Mouse (Mus musculus): ENCODE measurements around the gene Amn. TPM values are rescaled to one million over a fixed set of nuclear protein-coding genes. Genes with fewer than 3 reads are reported as not detected.

Gene Amn
- polyA plus RNA-seq, 1 experiment from 2014 or later = 43.9 TPM

DNA sequence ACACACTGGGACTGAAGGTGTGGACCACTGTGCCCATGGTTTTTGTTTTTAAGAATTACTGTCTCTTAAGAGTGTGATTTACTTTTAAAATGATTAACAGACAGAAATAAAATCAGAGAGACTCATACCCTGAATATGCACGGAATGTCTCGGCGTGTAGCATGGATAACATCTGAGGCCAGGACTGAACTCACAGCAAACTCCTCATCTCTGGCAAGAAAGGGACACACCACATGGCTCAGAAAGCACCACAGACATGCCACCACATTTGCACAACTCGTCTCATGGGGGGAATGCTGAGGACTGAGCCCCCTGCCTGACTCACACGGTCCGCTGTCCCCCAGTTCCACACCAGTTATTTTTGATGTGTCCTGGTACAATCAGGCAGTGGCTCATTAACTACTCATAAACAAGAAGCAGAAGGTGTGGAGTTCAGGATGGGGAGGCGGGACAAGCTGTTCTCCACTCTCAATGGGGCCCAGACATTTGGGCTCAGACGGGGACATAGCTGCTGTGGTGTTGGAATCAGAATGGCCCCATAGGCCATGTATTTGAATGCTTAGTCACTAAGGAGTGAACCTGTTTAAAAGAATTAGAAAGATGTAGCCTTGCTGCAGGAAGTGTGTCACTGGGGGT lies 32.9 kb downstream of the Amn start:
- H3K36me3 ChIP-seq = peaks cover 95% of the 10 kb centered on the region
- no peak overlapping the region for H3K27ac ChIP-seq
- H3K9me3 ChIP-seq (replicated peaks) = no peaks in the 10 kb centered on the region
- H3K4me2 ChIP-seq = no peak overlapping the region
- H3K4me1 ChIP-seq = no peaks in the 10 kb centered on the region
- no peak overlapping the region for H3K4me3 ChIP-seq (replicated peaks)
- no peak for ATAC-seq (replicated peaks; ENCODE audit: low FRiP score)
- no peak overlapping the region for H3K9ac ChIP-seq
- no peaks in the 10 kb centered on the region for H3K27me3 ChIP-seq
- WGBS = 74% methylated on average over 8 of the region's 8 CpGs

DNA sequence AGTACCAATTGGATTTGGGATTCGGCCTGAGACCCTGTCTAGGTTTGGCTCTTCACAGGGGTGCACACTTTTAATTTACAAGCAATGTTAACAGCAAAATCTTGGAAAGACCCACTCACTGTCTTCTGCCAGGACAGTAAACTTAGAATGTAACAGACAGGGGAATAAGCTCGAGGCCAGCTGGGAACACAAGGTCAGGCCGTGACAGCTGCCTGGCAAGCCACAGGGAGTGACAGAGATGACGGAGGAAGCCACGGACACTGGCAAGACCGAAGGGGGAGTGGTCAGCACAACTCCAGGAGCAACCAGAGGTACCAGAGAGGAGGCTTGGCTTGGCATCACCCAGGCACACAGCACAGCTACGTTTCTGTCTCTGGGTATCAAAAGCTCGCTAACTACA lies 35.9 kb downstream of the Amn start:
- H3K27ac ChIP-seq = no peak overlapping the region
- H3K36me3 ChIP-seq = peaks cover 98% of the 10 kb centered on the region
- H3K4me3 ChIP-seq (replicated peaks) = no peak overlapping the region
- H3K4me2 ChIP-seq = no peak overlapping the region
- H3K9me3 ChIP-seq (replicated peaks) = no peaks in the 10 kb centered on the region
- ATAC-seq (replicated peaks; ENCODE audit: low FRiP score) = no peak
- no peak overlapping the region for H3K9ac ChIP-seq
- H3K4me1 ChIP-seq = no peaks in the 10 kb centered on the region
- no peaks in the 10 kb centered on the region for H3K27me3 ChIP-seq
- 82% methylated on average over 8 of the region's 8 CpGs for WGBS

DNA sequence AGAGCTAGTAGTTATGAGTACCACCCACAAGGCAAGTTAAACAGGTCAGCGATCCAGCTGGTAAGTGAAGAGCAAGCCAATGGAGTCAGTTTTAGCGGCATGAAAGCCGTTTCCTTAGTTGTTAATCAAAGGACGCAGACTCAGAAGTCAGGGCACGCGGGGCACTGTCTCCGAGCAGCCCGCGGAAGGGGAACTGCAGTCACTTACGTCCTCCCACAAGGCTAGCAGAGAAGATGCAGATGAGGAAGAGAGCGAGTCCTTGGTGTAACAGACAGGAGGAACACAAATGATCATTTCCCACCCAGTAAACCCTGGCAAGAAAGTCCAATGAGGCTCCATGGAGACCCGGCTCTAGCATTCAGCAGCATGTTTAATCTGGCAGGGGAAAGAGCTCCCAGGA lies 38.4 kb downstream of the Amn start:
- Histone ChIP-seq H3K4me2 (no peak overlapping the region), H3K9me3 (replicated peaks) (no peaks in the 10 kb centered on the region), H3K9ac (no peak overlapping the region), H3K36me3 (peaks cover 98% of the 10 kb centered on the region), H3K27ac (0 out of 2 replicates have a peak overlapping the region, but pooled peaks have one; percentile 6), H3K4me1 (no peaks in the 10 kb centered on the region), H3K4me3 (replicated peaks) (no peak overlapping the region), H3K27me3 (no peaks in the 10 kb centered on the region)
- ATAC-seq (replicated peaks; ENCODE audit: low FRiP score) = no peak
- WGBS = 59% methylated on average over 12 of the region's 12 CpGs

DNA sequence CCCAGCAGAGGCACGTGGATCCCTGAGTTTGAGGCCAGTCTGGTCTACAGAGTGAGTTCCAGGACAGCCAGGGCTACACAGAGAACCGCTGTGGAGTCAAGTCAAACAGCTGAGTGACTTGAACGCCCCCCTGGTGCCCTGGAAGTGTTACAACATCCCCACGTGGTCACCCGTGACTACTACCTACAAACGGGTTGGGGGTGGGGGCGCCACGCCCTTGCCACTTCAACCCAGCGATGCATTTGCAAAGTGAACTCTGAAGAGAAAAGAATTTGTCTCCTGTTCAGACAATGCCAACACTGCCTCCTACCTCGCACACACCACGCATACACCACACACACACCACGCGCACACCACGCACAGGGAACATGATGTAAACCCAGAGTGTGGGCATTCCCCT lies 39.0 kb downstream of the Amn start:
- Histone ChIP-seq H3K4me2 (no peak overlapping the region), H3K4me3 (replicated peaks) (no peak overlapping the region), H3K4me1 (no peaks in the 10 kb centered on the region), H3K9me3 (replicated peaks) (no peaks in the 10 kb centered on the region), H3K27ac (no peak overlapping the region), H3K9ac (no peak overlapping the region), H3K27me3 (no peaks in the 10 kb centered on the region), H3K36me3 (peaks cover 98% of the 10 kb centered on the region)
- ATAC-seq (replicated peaks; ENCODE audit: low FRiP score) = no peak
- WGBS = 85% methylated on average over 14 of the region's 14 CpGs

DNA sequence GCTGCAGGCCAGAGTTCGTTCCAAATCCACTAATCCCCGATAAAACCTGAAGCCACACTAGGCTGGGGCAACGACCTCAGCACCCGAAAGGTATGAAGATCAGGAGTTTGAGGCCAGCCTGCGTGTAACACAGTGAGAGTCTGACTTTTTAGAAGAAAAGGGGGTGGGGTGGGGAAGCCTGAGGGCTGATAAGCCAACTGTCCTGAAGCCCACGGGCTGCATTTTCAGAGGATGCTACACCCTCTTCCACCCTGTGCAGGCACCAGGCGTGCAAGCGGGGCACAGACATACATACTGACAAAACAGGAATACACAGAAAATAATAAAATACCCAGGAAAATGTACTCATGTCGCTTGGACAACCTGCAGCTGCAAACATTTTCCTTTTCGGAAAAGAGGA lies 40.9 kb downstream of the Amn start:
- Histone ChIP-seq H3K4me3 (replicated peaks) (no peak overlapping the region), H3K9me3 (replicated peaks) (no peaks in the 10 kb centered on the region), H3K27ac (no peak overlapping the region), H3K9ac (no peak overlapping the region), H3K4me1 (no peaks in the 10 kb centered on the region), H3K36me3 (peaks cover 98% of the 10 kb centered on the region), H3K4me2 (no peak overlapping the region), H3K27me3 (no peaks in the 10 kb centered on the region)
- 92% methylated on average over 10 of the region's 10 CpGs for WGBS
- no peak for ATAC-seq (replicated peaks; ENCODE audit: low FRiP score)

DNA sequence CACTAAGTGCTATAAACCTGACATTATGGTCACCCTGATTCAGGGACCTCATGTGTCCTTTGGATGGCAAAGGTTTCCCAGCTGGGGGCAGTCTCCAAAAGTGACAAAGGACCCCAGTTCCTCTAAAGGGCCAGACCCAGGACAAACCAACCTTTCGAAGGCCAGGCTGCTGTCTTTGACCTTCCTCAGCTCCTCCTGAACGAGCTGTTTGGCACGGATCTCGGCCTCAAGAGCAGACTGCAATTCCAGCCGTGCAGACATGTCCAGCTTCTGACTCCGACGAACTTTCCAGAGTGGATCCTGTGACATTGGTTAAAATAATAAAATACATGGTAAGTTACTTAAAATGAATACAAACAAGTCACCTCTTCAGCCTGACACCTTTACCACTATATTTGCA lies 43.4 kb downstream of the Amn start:
- Histone ChIP-seq H3K4me2 (no peak overlapping the region), H3K9ac (no peak overlapping the region), H3K27ac (no peak overlapping the region), H3K9me3 (replicated peaks) (no peaks in the 10 kb centered on the region), H3K36me3 (peaks cover 100% of the 10 kb centered on the region), H3K27me3 (no peaks in the 10 kb centered on the region), H3K4me3 (replicated peaks) (no peak overlapping the region), H3K4me1 (no peaks in the 10 kb centered on the region)
- 94% methylated on average over 7 of the region's 7 CpGs for WGBS
- ATAC-seq (replicated peaks; ENCODE audit: low FRiP score) = no peak

DNA sequence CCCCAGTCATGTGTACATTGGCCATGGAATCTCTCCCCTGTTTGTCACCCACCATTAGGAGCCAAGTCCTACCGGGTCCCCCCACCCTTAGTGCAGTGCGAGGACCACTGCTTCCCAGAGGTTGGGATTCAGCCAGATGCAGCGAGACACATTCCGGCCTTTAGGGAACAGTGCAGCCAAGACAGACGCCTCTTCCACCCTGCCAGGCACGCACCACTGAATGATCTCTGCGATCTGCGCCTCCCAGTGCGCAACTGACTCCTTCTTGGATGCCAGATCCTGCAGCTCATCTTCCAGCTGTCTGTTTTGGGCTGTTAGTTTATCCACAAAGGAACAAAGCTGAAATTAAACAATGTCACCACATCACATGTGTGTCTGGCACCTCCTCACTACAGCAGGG lies 46.8 kb downstream of the Amn start:
- Histone ChIP-seq H3K27ac (no peak overlapping the region), H3K27me3 (no peaks in the 10 kb centered on the region), H3K9me3 (replicated peaks) (no peaks in the 10 kb centered on the region), H3K36me3 (peaks cover 100% of the 10 kb centered on the region), H3K9ac (no peak overlapping the region), H3K4me1 (no peaks in the 10 kb centered on the region), H3K4me2 (no peak overlapping the region), H3K4me3 (replicated peaks) (no peak overlapping the region)
- 96% methylated on average over 9 of the region's 9 CpGs for WGBS
- ATAC-seq (replicated peaks; ENCODE audit: low FRiP score) = no peak

DNA sequence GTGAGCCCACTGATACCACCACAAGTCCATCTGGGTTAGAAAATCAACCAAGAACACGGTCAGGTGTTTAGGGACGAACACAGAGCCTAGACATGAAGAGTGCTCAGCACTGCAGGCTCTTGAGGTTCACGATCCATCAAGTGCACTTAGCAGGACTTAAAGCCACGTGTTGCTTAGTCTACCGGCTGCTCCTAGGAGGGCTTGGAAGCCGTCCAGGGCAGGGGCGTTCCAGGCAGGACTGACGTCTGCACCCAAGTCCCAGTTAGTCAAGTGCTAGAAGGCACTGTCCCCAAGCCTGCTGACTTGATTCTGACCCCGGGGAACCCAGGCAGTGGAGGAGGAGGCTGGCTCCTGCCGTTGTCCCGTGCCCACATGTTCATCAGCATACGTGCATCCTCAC lies 49.7 kb downstream of the Amn start:
- Histone ChIP-seq H3K9ac (no peak overlapping the region), H3K9me3 (replicated peaks) (no peaks in the 10 kb centered on the region), H3K4me2 (no peak overlapping the region), H3K4me3 (replicated peaks) (no peak overlapping the region), H3K27ac (no peak overlapping the region), H3K4me1 (no peaks in the 10 kb centered on the region), H3K27me3 (no peaks in the 10 kb centered on the region), H3K36me3 (peaks cover 100% of the 10 kb centered on the region)
- 85% methylated on average over 12 of the region's 12 CpGs for WGBS
- no peak for ATAC-seq (replicated peaks; ENCODE audit: low FRiP score)

DNA sequence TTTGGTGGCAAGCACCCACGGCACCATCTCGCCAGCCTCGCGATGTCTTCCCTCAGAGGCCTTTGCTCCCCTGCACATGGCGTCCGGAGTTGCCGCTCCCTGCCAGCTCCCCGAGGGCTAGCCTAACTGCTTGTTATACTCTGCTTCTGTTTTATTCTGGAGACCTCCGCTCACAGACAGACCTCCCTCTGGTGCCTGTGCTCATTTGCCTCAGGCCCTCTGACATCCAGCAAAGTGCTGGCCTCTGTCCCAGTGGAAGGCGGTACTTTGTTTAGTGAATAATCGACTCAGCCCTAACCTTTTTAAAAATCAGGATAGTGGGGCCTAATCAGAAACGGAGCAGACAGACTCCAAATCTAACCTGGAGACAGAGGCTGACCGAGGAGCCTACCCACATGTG lies 50.9 kb downstream of the Amn start:
- H3K9me3 ChIP-seq (replicated peaks) = no peaks in the 10 kb centered on the region
- no peaks in the 10 kb centered on the region for H3K4me1 ChIP-seq
- no peak overlapping the region for H3K4me3 ChIP-seq (replicated peaks)
- 82% methylated on average over 13 of the region's 13 CpGs for WGBS
- ATAC-seq (replicated peaks; ENCODE audit: low FRiP score) = no peak
- no peak overlapping the region for H3K27ac ChIP-seq
- no peak overlapping the region for H3K4me2 ChIP-seq
- H3K9ac ChIP-seq = no peak overlapping the region
- H3K36me3 ChIP-seq = peaks cover 99% of the 10 kb centered on the region
- H3K27me3 ChIP-seq = no peaks in the 10 kb centered on the region

DNA sequence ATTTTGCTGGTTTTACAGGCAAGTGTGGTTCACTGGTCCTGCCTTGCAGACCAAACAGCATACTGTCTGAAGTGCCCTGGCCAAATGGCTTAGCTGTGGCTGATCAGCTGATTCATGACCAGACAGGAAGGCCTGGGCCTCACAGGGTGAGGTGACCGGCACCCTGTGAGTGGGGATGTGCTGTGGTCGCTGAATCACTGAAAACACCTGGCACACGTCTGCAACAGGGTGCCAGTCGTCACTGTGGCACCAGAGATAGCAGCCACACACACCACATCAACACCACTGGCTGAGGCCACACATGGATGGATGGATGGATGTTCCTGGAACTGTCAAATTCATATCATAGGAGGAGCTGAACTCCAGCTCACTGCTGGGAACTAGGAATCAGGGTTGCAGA lies 52.5 kb downstream of the Amn start:
- 63% methylated on average over 4 of the region's 4 CpGs for WGBS
- H3K27ac ChIP-seq = no peak overlapping the region
- H3K27me3 ChIP-seq = no peaks in the 10 kb centered on the region

DNA sequence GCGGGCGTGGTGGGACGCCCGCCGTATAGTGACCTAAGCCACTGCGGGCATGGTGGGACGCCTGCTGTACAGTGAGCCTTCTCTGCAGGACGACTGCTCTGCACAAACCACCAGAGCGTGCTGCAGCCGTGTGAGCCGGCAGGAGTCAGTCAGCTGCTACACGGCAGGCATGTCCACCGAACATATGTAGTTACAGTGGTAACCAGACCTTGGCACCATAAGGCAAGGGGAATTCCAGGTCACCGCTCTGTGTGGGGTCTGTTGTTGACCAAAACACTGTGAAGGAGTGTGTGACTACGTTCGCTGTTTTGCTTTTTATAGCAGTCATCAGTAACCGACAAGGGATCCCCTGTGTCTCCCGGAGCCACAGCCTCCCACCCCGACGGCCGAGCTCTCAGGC lies 53.6 kb downstream of the Amn start:
- H3K9me3 ChIP-seq (replicated peaks) = no peaks in the 10 kb centered on the region
- H3K27ac ChIP-seq = no peak overlapping the region
- H3K27me3 ChIP-seq = no peaks in the 10 kb centered on the region
- H3K4me2 ChIP-seq = no peak overlapping the region
- 88% methylated on average over 21 of the region's 21 CpGs for WGBS
- no peaks in the 10 kb centered on the region for H3K4me1 ChIP-seq
- no peak overlapping the region for H3K4me3 ChIP-seq (replicated peaks)
- no peak for ATAC-seq (replicated peaks; ENCODE audit: low FRiP score)
- H3K36me3 ChIP-seq = peaks cover 99% of the 10 kb centered on the region
- no peak overlapping the region for H3K9ac ChIP-seq

More for the DNA sequence above, 52.5 kb downstream of the Amn start:
- H3K9me3 ChIP-seq (replicated peaks) = no peaks in the 10 kb centered on the region
- no peak overlapping the region for H3K4me3 ChIP-seq (replicated peaks)
- H3K4me1 ChIP-seq = no peaks in the 10 kb centered on the region
- no peak for ATAC-seq (replicated peaks; ENCODE audit: low FRiP score)
- H3K4me2 ChIP-seq = no peak overlapping the region
- no peak overlapping the region for H3K9ac ChIP-seq
- H3K36me3 ChIP-seq = peaks cover 99% of the 10 kb centered on the region

DNA sequence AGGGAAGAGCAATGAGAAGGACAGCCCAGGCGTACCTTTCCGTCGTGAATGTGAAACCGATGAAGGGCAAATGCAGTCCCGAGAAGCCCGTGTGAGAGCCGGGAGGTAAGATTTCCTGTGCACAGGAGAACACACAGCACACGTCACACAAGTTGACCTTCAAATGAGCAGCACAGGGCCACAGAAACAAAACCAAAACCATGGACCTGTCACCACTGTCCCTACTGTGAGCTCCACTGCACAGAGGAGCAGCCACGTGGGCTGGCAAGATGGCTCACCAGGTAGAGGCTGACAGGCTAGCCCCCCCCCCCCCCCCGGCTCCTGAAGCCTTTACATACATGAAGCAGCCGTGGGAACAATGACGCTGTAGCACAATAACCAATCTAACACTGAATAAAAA lies 54.1 kb downstream of the Amn start:
- Histone ChIP-seq H3K9ac (no peak overlapping the region), H3K27me3 (no peaks in the 10 kb centered on the region), H3K4me2 (no peak overlapping the region), H3K27ac (no peak overlapping the region), H3K4me1 (no peaks in the 10 kb centered on the region), H3K36me3 (peaks cover 99% of the 10 kb centered on the region), H3K4me3 (replicated peaks) (no peak overlapping the region), H3K9me3 (replicated peaks) (no peaks in the 10 kb centered on the region)
- 91% methylated on average over 12 of the region's 12 CpGs for WGBS
- no peak for ATAC-seq (replicated peaks; ENCODE audit: low FRiP score)

DNA sequence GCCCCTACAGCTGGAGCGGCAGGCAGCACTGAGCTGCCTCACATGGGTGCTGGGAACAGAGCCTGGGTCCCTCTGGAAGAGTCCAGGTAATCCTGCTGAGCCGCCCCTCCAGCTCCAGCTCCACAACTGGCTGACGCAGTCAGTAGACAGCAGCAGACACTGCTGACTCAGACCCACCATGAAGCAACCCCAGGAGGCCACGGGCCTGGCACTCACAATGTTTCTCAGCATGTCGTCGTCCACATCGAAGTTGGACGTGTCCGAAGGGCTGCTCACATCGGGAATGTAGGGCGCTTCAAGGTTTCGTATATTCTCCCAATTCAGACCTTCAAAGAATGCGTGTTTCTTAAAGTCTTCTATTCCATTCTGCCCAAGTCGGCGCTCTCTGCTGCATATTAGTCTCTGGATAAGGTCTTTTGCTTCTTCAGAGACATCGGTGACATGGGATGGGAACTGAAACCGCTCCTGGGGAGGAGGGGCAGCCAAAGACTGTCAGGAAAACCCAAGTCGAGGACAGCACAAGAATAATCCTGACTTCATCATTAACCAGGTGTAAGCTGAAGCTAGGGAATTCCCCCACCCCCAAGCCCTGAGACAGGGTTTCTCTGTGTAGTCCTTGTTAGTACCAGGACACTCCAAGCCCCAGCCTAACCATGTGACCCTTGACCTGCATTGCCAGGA lies 55.0 kb downstream of the Amn start:
- Histone ChIP-seq H3K36me3 (peaks cover 99% of the 10 kb centered on the region), H3K9ac (no peak overlapping the region), H3K9me3 (replicated peaks) (no peaks in the 10 kb centered on the region), H3K27ac (no peak overlapping the region), H3K4me3 (replicated peaks) (no peak overlapping the region), H3K4me1 (no peaks in the 10 kb centered on the region), H3K4me2 (no peak overlapping the region), H3K27me3 (no peaks in the 10 kb centered on the region)
- 93% methylated on average over 18 of the region's 18 CpGs for WGBS
- no peak for ATAC-seq (replicated peaks; ENCODE audit: low FRiP score)

Data from kidney, embryonic 15.5 days (tissue).